Mouse (Mus musculus): ENCODE measurements around the gene Ankrd65.

- TF ChIP-seq CTCF (IDR thresholded peaks at IDR 0.05; ENCODE audit: low read depth) (no peak), EP300 (optimal IDR thresholded peaks at IDR 0.05) (no peak)
These were observed 43.0 kb downstream of the Ankrd65 start for GRCm38 (mm10) chr4:155833234-155833633.

Measured in stomach, postnatal 0 days (tissue).